Mouse (Mus musculus) liver, adult 2 months (tissue): ENCODE results near the gene Anapc2. TPM values are rescaled to one million over a fixed set of nuclear protein-coding genes. Genes with fewer than 3 reads are reported as not detected.

Source experiments
- DNase-seq: peaks from one replicate; pipeline ENCODE4 v3.0.0-alpha.2; 2011; ENCODE audit warnings: low read depth, low spot score; ENCODE audit errors: extremely low read depth
- H3K27ac ChIP-seq: fragments of 200-500 bp; replicated peaks from 2 replicates; pipeline ENCODE4 v1.5.1; 2012; ENCODE audit warnings: low read depth, mild to moderate bottlenecking, control low read depth, inconsistent platforms, low read length; ENCODE audit not compliant: insufficient read depth
- H3K27me3 ChIP-seq: fragments of 200-500 bp; 2 replicates; pipeline ENCODE4 v1.6.1; 2012; ENCODE audit warnings: mild to moderate bottlenecking, moderate library complexity, low read length, inconsistent platforms; ENCODE audit not compliant: control insufficient read depth, insufficient read depth
- H3K36me3 ChIP-seq: fragments of 200-500 bp; 2 replicates; pipeline ENCODE4 v1.6.1; 2012; ENCODE audit warnings: low read length, inconsistent platforms; ENCODE audit not compliant: control insufficient read depth, insufficient read depth
- H3K4me1 ChIP-seq: fragments of 200-500 bp; 2 replicates; pipeline ENCODE4 v1.6.1; 2011; ENCODE audit warnings: low read length; ENCODE audit not compliant: control insufficient read depth, insufficient read depth
- H3K4me3 ChIP-seq: fragments of 200-500 bp; 2 replicates; pipeline ENCODE4 v1.5.1; 2011; ENCODE audit warnings: low read depth, mild to moderate bottlenecking, control low read depth, low read length, moderate library complexity; ENCODE audit not compliant: insufficient read depth
- H3K79me2 ChIP-seq: fragments of 200-500 bp; 2 replicates; pipeline ENCODE4 v1.6.1; 2012; ENCODE audit warnings: inconsistent platforms, mild to moderate bottlenecking, low read length, moderate library complexity; ENCODE audit not compliant: control insufficient read depth, insufficient read depth
- H3K9ac ChIP-seq: fragments of 200-500 bp; 2 replicates; pipeline ENCODE4 v1.6.1; 2012; ENCODE audit warnings: low read depth, mild to moderate bottlenecking, control low read depth, inconsistent platforms, low read length
- CTCF ChIP-seq: fragments of 200-500 bp; IDR thresholded peaks from 2 replicates; pipeline ENCODE4 v1.5.1; 2011; ENCODE audit warnings: low read depth, low read length, control low read depth
- POLR2A ChIP-seq: fragments of 200-500 bp; IDR thresholded peaks from 2 replicates; pipeline ENCODE4 v1.6.1; 2011; ENCODE audit warnings: low read length, control low read depth; ENCODE audit not compliant: insufficient read depth; ENCODE audit errors: extremely low read depth
- WGBS: fragments of 180-500 bp; shearing (Covaris S2); methylation state at CpG from one replicate; pipeline ENCODE4 v1.1.7; 2018; 5-methylcytosine and 5-hydroxymethylcytosine counted together
- polyA plus RNA-seq: library from polyadenylated mRNA; depleted of rRNA; stranded (reverse); fragments of >200 nt; gene quantifications from 2 replicates; pipeline ENCODE4 v1.2.3, GENCODE M21; 2012
- total RNA-seq: library from RNA; depleted of rRNA; stranded (reverse); fragments of >200 nt; gene quantifications from 2 replicates; pipeline ENCODE4 v1.2.3, GENCODE M21; 2014

The Anapc2 gene
- total and polyA plus RNA-seq, 2 experiments: 24.0 to 52.1 TPM

DNA sequence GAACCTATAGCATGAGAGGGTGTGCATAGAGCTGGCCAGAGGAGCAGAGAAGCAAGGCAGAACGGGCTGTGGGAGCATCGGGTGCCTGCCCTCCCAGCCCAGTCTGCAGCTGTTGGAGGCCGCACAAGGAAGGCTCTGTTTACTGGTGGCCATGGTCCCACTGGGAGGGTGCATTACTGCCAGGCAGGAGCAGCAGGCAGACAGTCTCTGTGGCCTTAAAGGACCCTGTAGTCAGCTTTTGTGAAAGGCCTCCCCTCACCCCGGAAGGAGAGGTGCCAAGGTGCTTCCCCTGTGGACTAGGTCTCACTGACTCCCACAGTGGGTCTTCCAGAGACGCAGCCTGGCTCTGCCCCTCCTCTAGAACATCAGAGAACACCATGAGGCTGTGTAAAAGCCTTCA is 45.4 kb upstream of the Anapc2 start:
- Histone ChIP-seq H3K9ac (no peak overlapping the region), H3K36me3 (no peaks in the 10 kb centered on the region; the same call in 1 of the 2 replicates), H3K27me3 (no peaks in the 10 kb centered on the region), H3K4me1 (no peaks in the 10 kb centered on the region), H3K79me2 (no peaks in the 10 kb centered on the region; the same call in 1 of the 2 replicates), H3K27ac (no peak overlapping the region), H3K4me3 (no peak overlapping the region)
- DNase-seq: no peak
- WGBS: 90% methylated on average over 5 of the region's 5 CpGs
- no peak for TF ChIP-seq CTCF
- TF ChIP-seq POLR2A: no peak

DNA sequence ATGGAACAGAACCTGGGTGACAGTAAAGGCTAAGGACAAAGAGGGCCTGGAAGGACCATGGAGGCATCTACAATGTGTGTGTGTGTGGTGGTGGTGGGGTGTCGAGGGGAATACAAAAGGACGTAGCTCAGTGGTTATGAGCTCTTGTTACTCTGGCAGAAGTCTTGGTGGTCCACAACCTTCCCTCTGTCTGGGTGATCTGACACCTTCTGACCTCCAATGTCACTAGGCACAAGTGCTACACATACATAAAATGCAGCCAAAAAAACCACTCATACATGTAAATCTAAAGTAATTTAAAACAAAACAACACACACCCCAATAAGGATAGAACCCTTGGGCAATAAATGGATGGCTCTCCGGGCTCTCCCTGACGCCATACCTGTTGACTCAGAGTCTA is 44.9 kb upstream of the Anapc2 start:
- H3K9ac ChIP-seq: no peak overlapping the region
- no peak overlapping the region for H3K27ac ChIP-seq
- DNase-seq: no peak

DNA sequence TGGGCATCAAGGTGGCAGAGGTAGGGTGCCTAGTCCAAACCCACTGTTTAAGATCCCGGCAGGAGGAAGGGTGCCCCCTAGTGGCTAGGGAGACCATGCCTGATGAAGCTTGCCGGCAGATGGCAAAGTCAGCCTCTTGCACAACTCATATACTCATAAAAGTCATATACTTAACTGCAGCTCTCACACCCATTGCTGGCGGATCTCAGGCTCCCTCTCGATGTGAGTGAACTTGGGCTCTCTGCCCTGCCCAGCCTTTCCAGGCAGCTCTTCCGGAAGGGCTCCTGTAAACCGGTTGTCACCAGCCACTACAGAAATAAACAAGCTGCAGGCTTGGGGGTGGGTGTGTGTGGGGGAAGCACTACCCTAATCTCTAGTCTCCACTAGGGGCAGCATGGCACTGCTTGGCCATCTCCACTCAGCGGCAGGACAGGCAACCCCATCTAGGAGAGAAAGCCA is 43.8 kb upstream of the Anapc2 start:
- DNase-seq: peak; percentile 77
- Histone ChIP-seq H3K36me3 (no peaks in the 10 kb centered on the region), H3K9ac (no peak overlapping the region), H3K4me1 (no peaks in the 10 kb centered on the region), H3K79me2 (no peaks in the 10 kb centered on the region; the same call in 1 of the 2 replicates), H3K27me3 (no peaks in the 10 kb centered on the region), H3K4me3 (no peak overlapping the region; the same call in 1 of the 2 replicates), H3K27ac (no peak overlapping the region)
- 0% methylated on average over 7 of the region's 7 CpGs for WGBS
- TF ChIP-seq CTCF (peak; percentile 99), POLR2A (no peak)

More for the DNA sequence above, 44.9 kb upstream of the Anapc2 start:
- no peaks in the 10 kb centered on the region; the same call in 1 of the 2 replicates for H3K36me3 ChIP-seq
- WGBS: 95% methylated on average over 4 of the region's 4 CpGs
- H3K4me1 ChIP-seq: no peaks in the 10 kb centered on the region
- no peak for TF ChIP-seq CTCF
- no peak for TF ChIP-seq POLR2A
- no peaks in the 10 kb centered on the region for H3K27me3 ChIP-seq
- no peaks in the 10 kb centered on the region; the same call in 1 of the 2 replicates for H3K79me2 ChIP-seq
- no peak overlapping the region for H3K4me3 ChIP-seq

GRCm38 (mm10) chr2:25228995-25229530 is 43.2 kb upstream of the Anapc2 start:
- Histone ChIP-seq H3K27me3 (no peaks in the 10 kb centered on the region), H3K79me2 (no peaks in the 10 kb centered on the region), H3K4me1 (no peaks in the 10 kb centered on the region), H3K27ac (no peak overlapping the region), H3K4me3 (no peak overlapping the region), H3K9ac (no peak overlapping the region), H3K36me3 (no peaks in the 10 kb centered on the region)
- 74% methylated on average over 6 of the region's 6 CpGs for WGBS
- TF ChIP-seq POLR2A (no peak), CTCF (no peak)
- no peak for DNase-seq

DNA sequence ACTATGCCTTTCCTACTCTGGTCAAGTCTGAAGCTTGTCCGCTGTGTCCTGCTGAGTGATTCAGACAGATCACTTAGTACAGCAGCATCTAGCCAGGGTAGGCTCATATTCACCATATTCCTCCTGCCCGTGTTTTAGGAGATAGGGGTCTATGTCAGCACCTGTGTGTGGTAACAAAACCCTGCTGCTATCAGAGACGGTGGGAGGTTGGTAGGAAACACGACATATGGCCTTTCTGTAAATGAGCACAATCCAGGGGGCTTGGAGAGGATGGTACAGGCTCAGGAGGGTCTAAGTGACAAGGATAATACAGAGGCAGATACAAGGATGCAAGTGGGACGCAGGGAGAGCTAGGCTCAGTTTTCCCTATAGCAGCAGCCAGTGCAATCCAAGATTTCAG is 42.7 kb upstream of the Anapc2 start:
- DNase-seq: no peak
- H3K9ac ChIP-seq: no peak overlapping the region
- H3K4me3 ChIP-seq: no peak overlapping the region
- H3K4me1 ChIP-seq: no peaks in the 10 kb centered on the region
- no peaks in the 10 kb centered on the region for H3K79me2 ChIP-seq
- TF ChIP-seq CTCF (no peak), POLR2A (no peak)
- WGBS: 90% methylated on average over 5 of the region's 5 CpGs
- H3K27ac ChIP-seq: no peak overlapping the region
- no peaks in the 10 kb centered on the region for H3K36me3 ChIP-seq
- no peaks in the 10 kb centered on the region for H3K27me3 ChIP-seq

DNA sequence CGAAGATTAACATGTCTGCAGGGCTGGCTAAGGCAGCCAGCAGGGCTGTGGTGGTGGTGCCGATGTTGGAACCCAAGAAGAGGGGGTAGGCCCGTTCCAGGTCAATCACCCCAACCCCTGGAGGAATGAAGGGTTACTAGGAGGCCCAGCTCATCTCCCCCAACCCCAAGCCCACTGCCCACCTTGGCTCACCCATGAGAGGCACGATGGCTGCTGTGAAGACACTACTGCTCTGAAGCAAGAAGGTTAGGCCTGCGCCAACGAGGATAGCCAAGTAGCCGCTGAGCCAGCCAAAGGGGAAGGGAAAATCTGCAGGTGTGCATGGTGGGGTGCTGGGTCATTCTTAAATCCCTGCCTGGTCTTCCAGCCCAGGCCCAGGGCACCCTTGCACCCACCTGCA is 41.7 kb upstream of the Anapc2 start:
- WGBS: 93% methylated on average over 7 of the region's 7 CpGs
- TF ChIP-seq CTCF: no peak
- TF ChIP-seq POLR2A: no peak

More for the DNA sequence above, 41.7 kb upstream of the Anapc2 start:
- H3K27ac ChIP-seq: no peak overlapping the region
- H3K4me3 ChIP-seq: no peak overlapping the region
- DNase-seq: no peak
- H3K4me1 ChIP-seq: no peaks in the 10 kb centered on the region
- H3K79me2 ChIP-seq: no peaks in the 10 kb centered on the region
- no peaks in the 10 kb centered on the region for H3K27me3 ChIP-seq
- no peak overlapping the region for H3K9ac ChIP-seq
- no peaks in the 10 kb centered on the region for H3K36me3 ChIP-seq
